11 mouse cellular contexts compared by ENCODE assay signal in genomic region chr10:78439990-78440389, GRCm38 (mm10).
"Had no signal": no experiment of that assay in that cellular context is flagged by ENCODE, and none has a peak within 500 bp of the region (broad histone marks: within the 10 kb centered on the region; RNA-seq: fewer than 3 reads in every experiment).

No protein-coding gene starts in this region.

- DNase-seq: kidney, adult 18-20 months had no signal

- H3K36me3 ChIP-seq: lung, embryonic 15.5 days had no signal

- H3K27me3 ChIP-seq: intestine, embryonic 15.5 days; kidney, embryonic 15.5 days; limb, embryonic 15.5 days; liver, embryonic 12.5 days; lung, embryonic 15.5 days; neural tube, embryonic 13.5 days had no signal

- H3K4me2 ChIP-seq: intestine, embryonic 15.5 days; kidney, embryonic 15.5 days; limb, embryonic 15.5 days; liver, embryonic 12.5 days; lung, embryonic 15.5 days; midbrain, embryonic 11.5 days; neural tube, embryonic 13.5 days had no signal

- H3K4me1 ChIP-seq: intestine, embryonic 15.5 days; kidney, embryonic 15.5 days; limb, embryonic 15.5 days; lung, embryonic 15.5 days; neural tube, embryonic 13.5 days had no signal

- H3K9ac ChIP-seq: intestine, embryonic 15.5 days; kidney, embryonic 15.5 days; limb, embryonic 15.5 days; liver, embryonic 12.5 days; lung, embryonic 15.5 days; neural tube, embryonic 13.5 days had no signal

- H3K4me3 ChIP-seq: intestine, embryonic 15.5 days; kidney, embryonic 15.5 days; left cerebral cortex, adult 2 months; limb, embryonic 15.5 days; liver, embryonic 12.5 days; lung, embryonic 15.5 days; megakaryocyte, embryonic 14.5 days; neural tube, embryonic 13.5 days had no signal

- ATAC-seq: intestine, embryonic 15.5 days; liver, embryonic 12.5 days; midbrain, embryonic 16.5 days had no signal

- H3K27ac ChIP-seq: intestine, embryonic 15.5 days; kidney, embryonic 15.5 days; left cerebral cortex, adult 2 months; limb, embryonic 15.5 days; liver, embryonic 12.5 days; lung, embryonic 15.5 days; neural tube, embryonic 13.5 days had no signal

- H3K9me3 ChIP-seq: intestine, embryonic 15.5 days; kidney, embryonic 15.5 days; limb, embryonic 15.5 days; liver, embryonic 12.5 days; lung, embryonic 15.5 days; megakaryocyte, embryonic 14.5 days; neural tube, embryonic 13.5 days had no signal
